Mouse (Mus musculus) neutrophil, adult 65 days (primary cell): ENCODE measurements around the gene Elk3. TPM values are rescaled to one million over a fixed set of nuclear protein-coding genes. Genes with fewer than 3 reads are reported as not detected.

Source experiments
- total RNA-seq: library from RNA; stranded (reverse); gene quantifications from 2 replicates; pipeline ENCODE4 v1.2.4, GENCODE M21; 2023

Elk3 gene
- 13.4 and 19.1 TPM in 2 replicates for total RNA-seq

DNA sequence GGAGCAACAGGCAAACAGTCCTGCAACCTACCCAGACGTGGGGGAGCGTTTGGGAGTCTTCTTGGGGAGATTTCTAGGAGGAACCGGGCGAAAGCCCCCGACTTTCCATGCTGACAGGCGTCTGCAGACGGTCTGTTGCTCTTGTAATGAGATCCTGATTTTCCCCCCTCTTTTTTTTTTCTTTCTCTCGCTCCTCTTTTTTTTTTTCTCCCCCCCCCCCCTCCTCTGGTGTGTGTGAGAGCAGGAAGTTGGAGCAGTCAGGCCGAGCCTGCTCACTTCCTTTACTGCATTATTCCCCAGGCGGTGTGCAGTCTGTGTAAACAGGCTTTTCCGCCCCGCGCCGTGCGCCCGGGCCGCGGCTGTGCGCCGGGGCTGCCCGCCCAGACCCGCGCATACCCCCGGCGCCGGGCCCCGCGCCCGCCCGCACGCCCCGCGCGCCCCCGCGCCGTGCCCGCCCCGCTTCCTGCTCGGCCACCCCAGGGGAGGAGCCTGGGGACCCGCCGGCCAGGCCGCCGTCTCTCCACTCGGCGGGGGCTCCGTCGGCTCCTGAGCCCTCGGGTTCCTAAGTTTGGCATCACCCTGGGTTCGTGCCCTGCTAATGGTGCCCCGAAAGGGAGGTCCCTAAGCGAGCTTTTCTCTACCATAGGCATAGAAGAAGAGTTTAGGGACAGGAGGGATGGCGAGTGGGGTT lies at the start of gene Elk3:
TSS of gene Elk3 (minus strand) at position 415 of the 691 bp plus-strand sequence.

Other genes starting within 250 kb of the Elk3 start
- 2.6 and 5.3 TPM in 2 replicates for gene Cfap54, start 229.5 kb downstream of the Elk3 start, total RNA-seq
- 51.9 and 61.4 TPM in 2 replicates for gene Cdk17, start 150.3 kb downstream of the Elk3 start, total RNA-seq
- 451 and 487 TPM in 2 replicates for gene Lta4h, start 142.3 kb upstream of the Elk3 start, total RNA-seq
- 4.8 and 7.7 TPM in 2 replicates for gene Hal, start 177.6 kb upstream of the Elk3 start, total RNA-seq
- gene Amdhd1, start 228.9 kb upstream of the Elk3 start, total RNA-seq, result not detected in 2 replicates
- not detected in 2 replicates for gene Ccdc38, start 229.5 kb upstream of the Elk3 start, total RNA-seq